Mouse (Mus musculus) cerebellum, adult 2 months (tissue): ENCODE results near the gene Rgs8.

Source experiments
- CTCF ChIP-seq: fragments of 200-500 bp; IDR thresholded peaks from 2 replicates; pipeline ENCODE4 v1.5.1; 2011; ENCODE audit warnings: low read depth, mild to moderate bottlenecking, control low read depth, low read length, moderate library complexity, borderline replicate concordance; ENCODE audit not compliant: insufficient read depth
- POLR2A ChIP-seq: fragments of 200-500 bp; IDR thresholded peaks from 2 replicates; pipeline ENCODE4 v1.6.1; 2011; ENCODE audit warnings: low read length, control low read depth, borderline replicate concordance; ENCODE audit not compliant: insufficient read depth

GRCm38 (mm10) chr1:153717990-153718389, 65.2 kb downstream of the Rgs8 start:
- TF ChIP-seq POLR2A = no peak
- TF ChIP-seq CTCF = no peak
